Mouse (Mus musculus) liver, embryonic 18 days (tissue): Measurements from ENCODE around the gene Arl6ip4. TPM values are rescaled to one million over a fixed set of nuclear protein-coding genes. Genes with fewer than 3 reads are reported as not detected.

Experiments used
- polyA plus RNA-seq: library from polyadenylated mRNA; depleted of rRNA; stranded (reverse); fragments of >200 nt; gene quantifications from 2 replicates; pipeline ENCODE4 v1.2.3, GENCODE M21; 2012; rRNA removed

Arl6ip4 gene
- 35.2 and 39.3 TPM in 2 replicates for polyA plus RNA-seq

DNA sequence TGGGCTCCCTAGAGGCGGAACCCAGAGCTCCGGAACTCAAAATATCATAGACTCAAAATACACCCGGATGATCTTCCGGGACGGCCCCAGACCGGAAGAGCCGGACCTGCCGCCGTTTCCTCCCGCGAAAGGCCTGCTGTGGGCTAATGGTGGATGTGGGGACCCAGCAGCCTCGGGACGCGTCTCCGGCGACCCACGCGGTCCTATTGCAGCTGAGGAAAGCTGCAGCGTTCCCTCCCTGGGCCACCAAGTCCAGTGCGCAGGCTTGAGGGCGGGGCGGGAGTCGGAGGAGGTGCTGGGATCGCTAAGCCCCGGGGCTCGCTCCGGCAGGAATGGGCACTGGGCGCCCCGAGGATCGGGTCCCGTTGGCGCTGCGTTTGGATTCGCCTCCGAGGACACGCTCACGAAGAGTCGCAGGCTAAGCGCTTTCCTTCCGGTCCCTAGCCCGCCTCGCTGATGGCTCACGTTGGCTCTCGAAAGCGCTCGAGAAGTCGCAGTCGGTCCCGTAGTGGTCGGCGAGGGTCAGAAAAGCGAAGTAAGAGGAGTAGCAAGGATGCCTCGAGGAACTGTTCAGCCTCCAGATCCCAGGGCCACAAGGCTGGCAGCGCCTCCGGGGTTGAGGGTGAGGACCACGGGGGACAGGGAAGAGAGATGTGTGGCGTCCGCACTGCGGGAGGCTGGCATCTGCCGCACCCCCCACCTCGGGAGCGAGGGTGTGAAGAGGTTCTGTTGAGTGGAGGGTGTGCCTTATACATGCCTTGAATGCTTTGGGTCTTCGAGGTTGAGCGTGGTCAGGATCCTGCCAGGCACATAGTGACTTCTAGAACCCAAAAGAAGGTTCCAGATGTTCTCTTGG is at the start of gene Arl6ip4:
Arl6ip4 (plus strand) TSS at position 100 of the 856 bp plus-strand sequence.

GRCm38 (mm10) chr5:124095596-124096232 is 20.2 kb upstream of the Arl6ip4 start, which contains the start of gene Abcb9:
Gene Abcb9 (minus strand): TSS chr5:124095798.

GRCm38 (mm10) chr5:124111742-124112497 is 4.0 kb upstream of the Arl6ip4 start, which contains the start of gene Ogfod2:
Gene Ogfod2 (plus strand): TSS chr5:124112297.

Other genes starting within 250 kb of the Arl6ip4 start
- gene Hcar1, start 236.1 kb upstream of the Arl6ip4 start, polyA plus RNA-seq = 0.13 and 0.20 TPM in 2 replicates
- 13.1 and 13.6 TPM in 2 replicates for gene Denr, start 208.9 kb upstream of the Arl6ip4 start, polyA plus RNA-seq
- 0.35 and 0.64 TPM in 2 replicates for gene Gm43518, start 188.7 kb upstream of the Arl6ip4 start, polyA plus RNA-seq
- gene Ccdc62, start 185.4 kb upstream of the Arl6ip4 start, polyA plus RNA-seq = 2.7 and 3.3 TPM in 2 replicates
- 11.7 and 14.7 TPM in 2 replicates for gene Hip1r, start 142.5 kb upstream of the Arl6ip4 start, polyA plus RNA-seq
- gene Vps37b, start 83.8 kb upstream of the Arl6ip4 start, polyA plus RNA-seq = 12.8 and 15.4 TPM in 2 replicates
- 2.3 and 2.5 TPM in 2 replicates for gene Abcb9, start 20.3 kb upstream of the Arl6ip4 start, polyA plus RNA-seq
- 13.9 and 14.7 TPM in 2 replicates for gene Ogfod2, start 3.8 kb upstream of the Arl6ip4 start, polyA plus RNA-seq
- 9.7 and 12.4 TPM in 2 replicates for gene Pitpnm2, start 133.7 kb downstream of the Arl6ip4 start, polyA plus RNA-seq
- 2.2 and 2.7 TPM in 2 replicates for gene Mphosph9, start 211.9 kb downstream of the Arl6ip4 start, polyA plus RNA-seq
- 3.8 and 3.9 TPM in 2 replicates for gene 2810006K23Rik, start 212.0 kb downstream of the Arl6ip4 start, polyA plus RNA-seq
- 53.1 and 56.8 TPM in 2 replicates for gene Cdk2ap1, start 247.0 kb downstream of the Arl6ip4 start, polyA plus RNA-seq